Mouse (Mus musculus) ovary, postnatal 36 days (tissue): ENCODE data around the gene Acap2.

Experiments
- DNase-seq: peaks from one replicate; pipeline ENCODE4 v3.0.0; 2022; ENCODE audit warnings: low spot score, mixed read lengths

Acap2 gene

DNA sequence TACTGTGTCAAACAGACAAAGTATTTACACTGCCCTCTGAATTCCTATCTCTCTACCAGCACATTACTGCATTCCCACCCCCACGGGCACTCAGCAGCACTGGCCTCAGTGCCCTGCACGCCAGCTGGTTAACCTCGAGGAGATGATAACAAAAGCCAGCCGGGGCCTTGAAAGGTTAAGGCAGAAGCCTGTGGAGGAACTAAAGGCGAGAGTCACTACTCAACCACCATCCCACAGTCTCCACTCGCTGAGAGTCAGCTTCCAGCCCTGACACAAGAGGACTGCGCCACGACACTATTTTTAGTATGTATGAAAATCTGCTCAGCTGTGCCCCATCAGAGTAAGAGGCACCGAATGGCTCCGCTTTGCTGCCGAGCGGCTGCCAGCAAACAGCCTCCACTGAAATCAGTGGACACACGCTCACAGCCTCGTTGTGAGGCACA is 154.8 kb downstream of the Acap2 start:
- DNase-seq: peak; percentile 44

DNA sequence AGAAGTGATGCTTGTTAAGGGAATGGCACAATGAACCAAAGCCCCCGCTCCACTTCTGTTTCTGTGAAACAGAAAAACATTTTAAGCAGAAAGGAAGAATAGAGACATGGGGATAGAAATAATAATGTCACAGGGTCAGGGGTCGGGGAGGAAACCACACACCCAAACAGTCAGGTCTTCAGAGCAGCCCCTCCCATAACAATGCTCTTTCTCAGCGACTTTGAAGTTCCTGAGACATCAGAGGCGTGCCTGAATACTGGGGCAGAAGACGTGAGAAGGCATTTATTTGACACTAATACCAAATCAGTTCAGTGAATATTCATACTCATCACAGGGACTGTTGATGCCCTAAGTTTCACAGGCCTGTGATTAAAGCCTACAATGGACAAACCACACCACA is 155.8 kb downstream of the Acap2 start:
- DNase-seq: no peak

DNA sequence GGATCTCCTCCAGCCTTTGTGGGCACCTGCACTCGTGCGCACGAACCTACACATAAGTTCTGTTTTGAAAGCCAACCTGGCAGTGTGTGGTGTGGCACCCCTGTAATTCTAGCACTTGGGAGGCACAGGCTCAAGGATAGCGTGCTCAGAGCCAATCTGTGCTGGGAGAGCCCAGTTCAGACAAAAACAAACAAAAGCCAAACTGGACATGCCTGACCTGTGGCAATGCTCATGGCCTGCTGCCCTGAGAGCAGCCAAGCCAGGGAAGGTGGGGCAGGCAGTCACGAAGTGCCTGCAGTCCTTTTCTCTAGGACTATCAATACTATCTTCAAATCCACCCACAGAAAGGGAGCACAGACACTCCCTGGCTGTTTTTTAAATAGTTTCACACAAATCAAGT is 157.9 kb downstream of the Acap2 start:
- no peak for DNase-seq
